Mouse (Mus musculus) ES-E14 (cell line): ENCODE measurements around the gene Hoxd12.

ENCODE experiments used
- CHD2 ChIP-seq: IDR thresholded peaks from 2 replicates; pipeline ENCODE4 v1.6.1; 2014; ENCODE audit warnings: mild to moderate bottlenecking, low read depth, low read length, inconsistent platforms
- ZC3H11A ChIP-seq: IDR thresholded peaks from 2 replicates; pipeline ENCODE4 v1.6.1; 2012; ENCODE audit warnings: low read depth, mild to moderate bottlenecking, inconsistent platforms, low read length, borderline replicate concordance

DNA sequence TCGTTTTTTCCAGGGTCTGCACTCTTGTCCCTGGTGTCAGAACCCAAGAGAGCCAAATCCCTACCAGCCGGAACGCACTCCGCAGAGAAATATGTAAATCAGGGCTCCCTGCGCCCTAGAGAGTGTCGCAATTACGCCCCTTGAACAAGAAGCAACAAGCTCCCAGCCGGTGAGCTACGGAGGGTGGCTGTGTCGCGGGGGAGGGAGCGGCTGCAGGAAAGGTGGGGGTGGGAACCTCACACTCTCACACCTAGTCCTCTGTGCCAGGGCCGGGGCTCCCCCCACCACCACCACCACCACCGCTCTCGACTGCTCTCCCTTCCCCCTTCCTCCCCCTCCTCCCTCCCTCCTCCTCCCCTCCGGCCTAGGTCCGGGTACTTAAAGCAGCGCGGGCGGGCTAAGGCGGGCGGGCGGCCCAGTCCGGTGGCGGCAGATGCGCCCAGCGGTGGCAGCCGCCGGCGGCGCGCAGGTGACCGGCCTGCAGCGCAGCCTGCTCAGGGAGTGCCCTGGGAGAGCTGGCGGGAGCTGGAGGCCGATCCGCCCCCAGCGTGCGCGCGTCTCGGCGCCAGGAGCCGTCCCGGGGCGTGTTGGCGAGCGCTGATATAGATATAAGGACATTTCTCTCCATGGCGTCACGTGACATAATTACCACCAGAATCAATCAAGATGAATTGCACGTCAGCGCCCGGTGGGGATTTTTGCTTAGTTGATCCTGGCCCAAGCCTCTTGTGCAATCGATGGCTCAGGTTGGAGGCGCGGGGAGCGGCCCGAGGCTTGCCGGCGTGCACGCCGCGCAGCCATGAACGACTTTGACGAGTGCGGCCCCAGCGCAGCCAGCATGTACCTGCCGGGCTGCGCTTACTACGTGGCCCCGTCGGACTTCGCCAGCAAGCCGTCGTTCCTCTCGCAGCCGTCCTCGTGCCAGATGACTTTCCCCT, 7.0 kb downstream of the Hoxd12 start:
- no peak for TF ChIP-seq ZC3H11A
- no peak for TF ChIP-seq CHD2
